Mouse (Mus musculus) forebrain, embryonic 13.5 days (tissue): ENCODE results near the gene Atp10a. TPM values are rescaled to one million over a fixed set of nuclear protein-coding genes. Genes with fewer than 3 reads are reported as not detected.
A peak's percentile ranks its signal among the peaks of the same experiment; 100 is the strongest.

ENCODE experiments used
- ATAC-seq: fragments of 200-750 bp; cut with Nextera tagmentation; 2 replicates; pipeline ENCODE4 v1.8.0; 2017
- H3K27ac ChIP-seq: fragments of 300-500 bp; sonication (generic); 2 replicates; pipeline ENCODE4 v1.5.1; 2015; ENCODE audit warnings: inconsistent platforms, mild to moderate bottlenecking, moderate library complexity
- H3K27me3 ChIP-seq: fragments of 300-500 bp; sonication (generic); 2 replicates; pipeline ENCODE4 v1.6.1; 2015; ENCODE audit warnings: mild to moderate bottlenecking, inconsistent platforms
- H3K36me3 ChIP-seq: fragments of 300-500 bp; sonication (generic); 2 replicates; pipeline ENCODE4 v1.6.1; 2015; ENCODE audit warnings: mild to moderate bottlenecking, inconsistent platforms; ENCODE audit not compliant: poor library complexity, severe bottlenecking
- H3K4me1 ChIP-seq: fragments of 300-500 bp; sonication (generic); 2 replicates; pipeline ENCODE4 v1.6.1; 2015; ENCODE audit warnings: inconsistent platforms
- H3K4me2 ChIP-seq: fragments of 300-500 bp; sonication (generic); 2 replicates; pipeline ENCODE4 v1.6.1; 2015; ENCODE audit warnings: inconsistent platforms, mild to moderate bottlenecking, moderate library complexity
- H3K4me3 ChIP-seq: fragments of 300-500 bp; sonication (generic); 2 replicates; pipeline ENCODE4 v1.5.1; 2015; ENCODE audit warnings: mild to moderate bottlenecking, inconsistent platforms
- H3K9ac ChIP-seq: fragments of 300-500 bp; sonication (generic); 2 replicates; pipeline ENCODE4 v1.6.1; 2015; ENCODE audit warnings: mild to moderate bottlenecking, inconsistent platforms
- H3K9me3 ChIP-seq: fragments of 300-500 bp; sonication (generic); replicated peaks from 2 replicates; pipeline ENCODE4 v1.6.1; 2016; ENCODE audit warnings: inconsistent platforms
- WGBS: fragments of 180-500 bp; shearing (Covaris S2); methylation state at CpG from one replicate; pipeline ENCODE4 v1.1.7; 2015; 5-methylcytosine and 5-hydroxymethylcytosine counted together
- polyA plus RNA-seq: library from polyadenylated mRNA; unstranded; fragments of >200 nt; fragmentation: Nextera tagmentation; extraction: Ambion mirVana; gene quantifications from 2 replicates; pipeline ENCODE4 v1.2.1, GENCODE M21; 2015

Atp10a gene
- polyA plus RNA-seq, 1 experiment from 2014 or later, result 1.5 TPM

DNA sequence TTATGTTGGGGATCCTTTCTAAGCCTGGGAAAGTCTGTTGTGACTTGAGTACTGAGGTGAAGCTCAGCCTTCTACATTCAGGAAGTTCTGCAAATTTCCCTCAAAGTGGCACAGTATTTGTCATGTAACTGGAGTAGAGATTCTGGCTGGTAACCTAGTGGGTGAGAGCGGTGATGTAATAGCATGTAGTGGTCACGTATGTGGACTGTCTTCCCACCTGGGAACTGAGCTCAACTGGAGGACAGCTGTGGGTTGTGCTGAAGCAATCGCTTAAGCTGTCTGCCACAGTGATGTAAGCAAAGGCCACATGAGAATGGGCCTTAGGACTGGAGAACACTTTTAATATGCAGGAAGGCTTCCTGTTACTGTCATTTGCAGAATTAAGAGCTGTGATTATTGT is 60.7 kb downstream of the Atp10a start:
- no peaks in the 10 kb centered on the region for H3K9me3 ChIP-seq
- WGBS, result 86% methylated on average over 3 of the region's 3 CpGs
- no peaks in the 10 kb centered on the region for H3K36me3 ChIP-seq
- H3K27me3 ChIP-seq, result no peaks in the 10 kb centered on the region
- no peaks in the 10 kb centered on the region for H3K4me1 ChIP-seq
- no peak overlapping the region for H3K4me3 ChIP-seq
- no peak overlapping the region for H3K27ac ChIP-seq
- no peak overlapping the region for H3K4me2 ChIP-seq
- no peak for ATAC-seq
- H3K9ac ChIP-seq, result no peak overlapping the region

DNA sequence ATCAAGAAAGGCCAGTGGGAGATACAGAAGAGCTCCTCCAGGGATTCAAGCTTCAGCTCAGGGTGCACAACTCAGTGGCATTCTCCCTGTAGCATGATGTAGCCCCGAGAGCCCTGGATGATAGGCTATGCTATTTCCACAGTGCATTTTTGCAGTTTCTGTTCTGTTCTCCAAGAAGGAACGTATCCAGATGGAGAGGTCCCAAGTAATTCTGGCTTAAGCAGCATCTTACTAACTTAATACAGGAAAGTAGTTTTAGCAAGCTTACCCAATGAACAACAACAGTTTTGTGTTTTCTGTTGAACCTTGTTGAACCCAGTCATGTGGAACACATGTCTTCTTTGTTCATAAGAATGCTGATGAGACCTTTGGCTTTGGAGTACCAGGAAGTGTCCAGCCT is 62.6 kb downstream of the Atp10a start:
- Histone ChIP-seq H3K4me2 (no peak overlapping the region), H3K4me1 (no peaks in the 10 kb centered on the region), H3K9me3 (no peaks in the 10 kb centered on the region), H3K27me3 (no peaks in the 10 kb centered on the region), H3K27ac (no peak overlapping the region), H3K9ac (no peak overlapping the region), H3K36me3 (no peaks in the 10 kb centered on the region), H3K4me3 (no peak overlapping the region)
- ATAC-seq, result no peak
- WGBS, result 75% methylated on average over 2 of the region's 2 CpGs

DNA sequence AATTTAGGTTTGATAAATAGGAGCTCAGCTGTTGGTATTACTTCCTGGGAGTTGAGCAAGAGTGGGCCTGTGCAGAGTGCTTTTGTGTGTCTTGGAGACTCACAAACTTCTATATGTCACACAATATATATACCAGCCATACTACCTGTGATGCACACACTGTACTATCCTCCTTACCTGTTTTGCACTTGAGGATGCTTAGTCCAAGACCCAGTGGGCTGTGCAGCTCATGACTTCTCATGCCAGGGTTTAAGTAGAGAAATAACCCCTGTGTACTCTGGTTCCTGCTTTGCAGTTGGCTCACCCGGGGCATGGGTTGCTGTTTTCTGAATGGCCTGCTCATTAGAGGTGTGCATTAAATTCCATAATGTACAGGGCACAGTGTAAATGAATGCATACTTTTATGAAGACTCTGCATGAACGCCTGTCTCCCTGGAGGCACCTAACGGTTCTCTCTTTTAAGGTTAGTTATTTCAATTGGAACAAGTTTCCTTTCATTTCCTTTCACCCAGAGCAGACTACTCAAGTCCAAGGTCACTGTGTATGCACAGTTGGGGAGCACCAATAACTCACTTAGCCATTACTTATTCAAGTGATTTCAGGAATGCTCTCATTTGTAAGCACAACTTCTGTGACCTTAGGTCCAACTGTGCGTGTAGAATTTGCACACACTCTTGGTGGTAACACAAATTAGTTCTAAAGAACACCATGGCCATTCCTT is 63.4 kb downstream of the Atp10a start:
- Histone ChIP-seq H3K4me2 (no peak overlapping the region), H3K27ac (no peak overlapping the region), H3K9me3 (no peaks in the 10 kb centered on the region), H3K27me3 (no peaks in the 10 kb centered on the region), H3K4me3 (no peak overlapping the region), H3K4me1 (no peaks in the 10 kb centered on the region), H3K36me3 (no peaks in the 10 kb centered on the region), H3K9ac (no peak overlapping the region)
- ATAC-seq, result no peak
- WGBS, result 41% methylated on average over 4 of the region's 4 CpGs

DNA sequence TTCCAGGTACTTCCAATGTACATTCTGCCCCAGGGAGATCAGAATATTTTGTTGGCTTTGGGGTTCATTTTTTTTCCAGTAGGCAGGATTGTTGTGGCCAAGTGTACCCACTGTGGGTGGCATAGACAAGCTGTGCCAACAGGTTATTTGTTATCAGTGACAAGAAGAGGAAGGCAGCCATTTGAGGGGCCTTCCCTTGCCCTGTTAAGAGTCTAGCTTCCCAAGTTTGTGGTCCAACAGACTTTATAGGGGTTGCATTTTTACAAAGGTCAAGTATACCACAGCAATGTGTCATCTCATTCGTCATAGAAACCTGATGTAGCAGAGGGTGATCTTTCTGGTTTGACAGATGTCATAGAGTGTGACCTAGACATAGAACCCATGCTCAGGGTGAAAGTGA is 66.3 kb downstream of the Atp10a start:
- no peak overlapping the region for H3K4me3 ChIP-seq
- 91% methylated on average over 1 of the region's 1 CpGs for WGBS

DNA sequence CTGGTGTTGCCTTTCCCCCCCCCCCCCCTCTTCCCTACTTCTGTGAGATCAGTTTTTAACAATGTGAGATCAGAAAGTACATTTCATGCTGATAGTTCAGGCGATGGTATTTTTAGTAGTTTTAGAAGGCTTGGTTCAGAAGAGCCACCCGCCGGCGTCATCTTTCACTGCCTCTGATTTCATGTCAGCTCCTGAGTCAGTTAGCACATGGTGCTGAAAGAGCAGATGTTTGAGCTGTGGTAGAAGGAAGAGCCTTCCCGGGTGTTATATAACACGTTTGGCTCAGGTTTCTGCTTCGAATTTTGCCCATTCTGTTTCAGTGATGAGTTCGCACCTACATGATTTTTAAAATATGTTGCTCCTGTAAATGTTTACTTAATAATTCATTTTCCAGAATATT is 74.2 kb downstream of the Atp10a start:
- H3K9me3 ChIP-seq, result no peaks in the 10 kb centered on the region
- no peaks in the 10 kb centered on the region for H3K36me3 ChIP-seq
- H3K4me1 ChIP-seq, result no peaks in the 10 kb centered on the region
- peak; percentile 77; the same call in 1 of the 2 replicates for ATAC-seq
- 78% methylated on average over 8 of the region's 8 CpGs for WGBS
- H3K27me3 ChIP-seq, result no peaks in the 10 kb centered on the region
- H3K4me2 ChIP-seq, result no peak overlapping the region
- no peak overlapping the region for H3K27ac ChIP-seq
- H3K9ac ChIP-seq, result no peak overlapping the region
- H3K4me3 ChIP-seq, result no peak overlapping the region

More for the DNA sequence above, 66.3 kb downstream of the Atp10a start:
- H3K9me3 ChIP-seq, result no peaks in the 10 kb centered on the region
- H3K27me3 ChIP-seq, result no peaks in the 10 kb centered on the region
- ATAC-seq, result no peak
- no peaks in the 10 kb centered on the region for H3K36me3 ChIP-seq
- H3K4me1 ChIP-seq, result no peaks in the 10 kb centered on the region
- no peak overlapping the region for H3K4me2 ChIP-seq
- no peak overlapping the region for H3K9ac ChIP-seq
- no peak overlapping the region for H3K27ac ChIP-seq

DNA sequence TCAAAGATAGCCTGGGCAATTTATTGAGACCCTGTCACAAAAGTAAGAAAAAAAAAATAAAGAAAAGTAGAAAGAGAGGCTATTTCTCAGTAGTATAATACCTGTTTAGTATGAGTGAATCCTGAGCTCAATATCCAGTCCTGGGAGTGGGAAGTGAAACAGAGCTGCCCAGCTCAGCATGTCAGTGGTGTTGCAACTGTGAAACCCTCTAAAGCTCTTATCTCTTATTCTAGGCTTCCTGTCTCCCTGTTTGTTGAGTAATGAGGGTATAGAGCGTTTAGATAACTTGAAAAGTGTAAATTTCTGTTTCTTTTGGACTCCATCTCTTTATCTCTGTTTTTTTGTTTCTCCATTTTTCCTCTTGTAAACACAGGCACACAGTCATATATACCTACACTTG is 74.9 kb downstream of the Atp10a start:
- no peak overlapping the region for H3K4me2 ChIP-seq
- 96% methylated on average over 1 of the region's 1 CpGs for WGBS
- no peaks in the 10 kb centered on the region for H3K9me3 ChIP-seq
- H3K27ac ChIP-seq, result no peak overlapping the region
- ATAC-seq, result no peak
- H3K9ac ChIP-seq, result no peak overlapping the region
- H3K4me1 ChIP-seq, result no peaks in the 10 kb centered on the region
- no peaks in the 10 kb centered on the region for H3K36me3 ChIP-seq
- no peak overlapping the region for H3K4me3 ChIP-seq
- no peaks in the 10 kb centered on the region for H3K27me3 ChIP-seq

DNA sequence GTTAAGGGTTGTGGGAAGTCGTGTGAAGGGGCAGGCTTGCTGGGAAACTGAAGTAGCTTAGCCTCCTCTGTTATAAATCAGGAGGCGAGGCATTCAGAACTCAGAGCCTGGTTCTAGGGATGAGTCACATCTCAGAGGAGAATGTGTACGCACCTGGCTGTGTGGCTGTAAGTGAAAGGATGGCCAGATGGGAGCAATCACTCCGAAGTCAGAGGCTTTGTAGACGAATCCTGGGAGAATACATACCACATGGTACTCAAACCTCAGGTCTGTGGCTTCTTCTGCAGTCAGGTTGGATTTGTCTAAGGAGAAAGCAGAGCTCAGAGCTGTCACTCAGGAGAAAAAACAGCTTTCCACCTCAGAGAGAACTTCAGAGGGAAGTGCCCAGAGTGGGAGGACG is 76.4 kb downstream of the Atp10a start:
- Histone ChIP-seq H3K27me3 (no peaks in the 10 kb centered on the region), H3K27ac (no peak overlapping the region), H3K9ac (no peak overlapping the region), H3K4me3 (no peak overlapping the region), H3K4me2 (no peak overlapping the region), H3K36me3 (no peaks in the 10 kb centered on the region), H3K9me3 (no peaks in the 10 kb centered on the region), H3K4me1 (no peaks in the 10 kb centered on the region)
- ATAC-seq, result no peak
- WGBS, result 85% methylated on average over 6 of the region's 6 CpGs

DNA sequence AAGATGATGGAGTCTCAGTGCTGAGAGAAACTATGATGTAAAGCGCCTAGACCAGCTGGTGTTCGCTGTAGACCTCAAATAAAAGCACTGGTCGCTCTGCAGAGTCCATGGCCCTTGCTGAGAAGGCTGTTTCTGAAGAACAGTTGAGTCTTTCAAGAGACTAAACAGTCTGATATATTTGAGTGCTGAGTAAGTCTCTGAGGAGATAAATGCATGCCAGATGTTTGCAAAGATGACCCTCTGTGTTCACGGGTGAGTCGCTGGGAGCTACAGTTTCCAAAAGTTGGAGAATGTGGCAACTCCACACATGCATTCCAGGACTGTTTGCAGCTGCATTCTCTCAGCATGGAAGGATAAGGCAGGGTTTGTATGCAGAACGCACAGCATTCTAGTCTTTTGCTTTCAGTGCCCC is 77.5 kb downstream of the Atp10a start:
- ATAC-seq, result no peak
- Histone ChIP-seq H3K4me2 (no peak overlapping the region), H3K27me3 (no peaks in the 10 kb centered on the region), H3K4me1 (no peaks in the 10 kb centered on the region), H3K27ac (no peak overlapping the region), H3K4me3 (no peak overlapping the region), H3K9me3 (no peaks in the 10 kb centered on the region), H3K36me3 (no peaks in the 10 kb centered on the region), H3K9ac (no peak overlapping the region)
- 86% methylated on average over 6 of the region's 6 CpGs for whole genome bisulfite sequencing

DNA sequence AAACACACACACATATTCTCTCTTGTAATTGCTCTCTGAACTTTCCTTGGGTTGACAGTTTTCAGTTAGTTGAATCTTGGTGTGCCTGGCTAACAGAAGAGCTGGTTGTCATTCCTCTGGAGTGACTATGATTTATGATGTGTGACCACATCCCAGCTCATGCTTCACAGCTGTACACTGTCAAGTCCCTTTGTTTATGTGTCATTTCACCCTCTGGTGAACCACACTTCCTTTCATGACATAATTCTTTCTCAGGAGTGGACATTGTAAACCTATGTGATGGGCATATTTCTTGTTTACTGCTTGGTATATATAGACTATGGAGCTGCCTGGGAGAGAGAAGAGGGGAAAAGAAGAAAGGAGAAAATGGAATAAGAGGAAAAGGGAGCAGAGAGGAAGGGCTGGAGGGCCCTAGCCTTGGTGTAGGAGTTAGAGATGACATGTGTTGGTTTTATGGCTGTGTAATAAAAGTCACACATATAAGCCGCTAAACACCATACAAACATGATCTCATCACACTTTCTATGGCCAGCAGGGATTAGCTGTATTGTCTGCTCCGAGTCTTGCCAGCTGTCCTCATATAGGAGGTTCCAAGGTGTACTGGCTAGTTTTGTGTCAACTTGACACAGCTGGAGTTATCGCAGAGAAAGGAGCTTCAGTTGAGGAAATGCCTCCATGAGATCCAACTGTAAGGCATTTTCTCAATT is 81.0 kb downstream of the Atp10a start:
- no peaks in the 10 kb centered on the region for H3K4me1 ChIP-seq
- whole genome bisulfite sequencing, result 95% methylated on average over 3 of the region's 3 CpGs
- H3K27me3 ChIP-seq, result no peaks in the 10 kb centered on the region
- H3K9me3 ChIP-seq, result no peaks in the 10 kb centered on the region
- ATAC-seq, result no peak
- no peak overlapping the region for H3K4me3 ChIP-seq
- no peak overlapping the region for H3K4me2 ChIP-seq
- no peak overlapping the region for H3K27ac ChIP-seq
- H3K9ac ChIP-seq, result no peak overlapping the region
- H3K36me3 ChIP-seq, result no peaks in the 10 kb centered on the region

DNA sequence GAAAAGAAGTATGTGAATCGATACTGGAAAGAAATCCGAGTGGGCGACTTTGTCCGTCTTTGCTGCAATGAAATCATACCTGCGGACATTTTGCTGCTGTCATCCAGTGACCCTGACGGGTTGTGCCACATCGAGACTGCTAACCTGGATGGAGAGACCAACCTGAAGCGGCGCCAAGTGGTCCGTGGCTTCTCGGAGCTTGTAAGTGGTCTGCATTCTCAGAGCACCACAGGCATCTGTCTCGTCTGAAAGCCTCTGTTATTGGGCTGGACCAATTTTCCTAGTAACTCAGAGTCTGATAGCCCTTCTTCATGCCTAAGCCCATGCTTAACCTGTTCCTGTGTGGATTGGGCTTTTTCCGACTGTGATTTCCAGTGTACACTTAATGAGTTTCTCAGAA is 84.2 kb downstream of the Atp10a start:
- Histone ChIP-seq H3K36me3 (no peaks in the 10 kb centered on the region), H3K4me1 (no peaks in the 10 kb centered on the region), H3K27me3 (no peaks in the 10 kb centered on the region), H3K4me3 (no peak overlapping the region), H3K4me2 (no peak overlapping the region), H3K9me3 (no peaks in the 10 kb centered on the region), H3K9ac (no peak overlapping the region), H3K27ac (no peak overlapping the region)
- WGBS, result 91% methylated on average over 13 of the region's 13 CpGs
- no peak for ATAC-seq

DNA sequence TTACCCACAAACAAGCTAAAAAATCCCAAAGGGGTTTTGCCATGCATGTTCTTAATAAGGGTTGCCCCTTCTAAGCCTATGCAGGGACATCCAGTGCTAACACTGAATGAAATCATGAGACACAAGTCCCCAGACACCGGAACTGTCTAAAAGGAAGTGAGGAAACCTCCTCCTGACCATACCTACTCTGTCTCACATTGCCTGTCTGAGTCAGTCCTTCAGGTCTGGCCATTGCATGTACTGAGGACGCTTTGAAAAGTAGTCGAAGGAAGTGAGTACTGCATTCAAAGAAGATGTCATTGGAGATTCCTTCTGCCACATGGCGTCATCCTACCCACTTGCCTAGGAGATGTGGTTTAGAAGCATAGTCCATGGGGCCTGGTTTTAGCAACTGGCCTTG is 84.9 kb downstream of the Atp10a start:
- Histone ChIP-seq H3K27ac (no peak overlapping the region), H3K9me3 (no peaks in the 10 kb centered on the region), H3K9ac (no peak overlapping the region), H3K36me3 (no peaks in the 10 kb centered on the region), H3K4me3 (no peak overlapping the region), H3K4me2 (no peak overlapping the region), H3K4me1 (no peaks in the 10 kb centered on the region), H3K27me3 (no peaks in the 10 kb centered on the region)
- WGBS, result 89% methylated on average over 4 of the region's 4 CpGs
- ATAC-seq, result no peak

DNA sequence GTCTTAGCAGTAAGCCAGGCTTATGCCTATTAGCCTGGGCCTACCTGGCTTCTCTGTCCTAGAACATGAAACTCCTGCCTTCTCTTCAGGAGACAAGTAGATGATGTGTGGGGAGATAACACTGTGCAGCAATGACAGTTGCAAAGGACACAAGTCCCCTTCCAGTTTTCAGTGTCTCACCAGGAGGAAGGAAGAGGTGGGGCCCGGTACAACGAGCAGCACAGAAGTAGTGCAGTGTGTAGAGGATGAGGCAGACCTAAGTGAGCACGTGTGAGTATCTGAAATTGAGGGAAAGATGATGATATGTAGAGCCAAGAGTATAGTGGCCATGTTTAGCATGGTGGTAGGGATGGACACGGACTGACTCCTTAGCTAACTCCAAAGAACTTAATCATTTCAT is 86.0 kb downstream of the Atp10a start:
- ATAC-seq, result no peak
- Histone ChIP-seq H3K27me3 (no peaks in the 10 kb centered on the region), H3K27ac (no peak overlapping the region), H3K4me2 (no peak overlapping the region), H3K4me3 (no peak overlapping the region), H3K9me3 (no peaks in the 10 kb centered on the region), H3K4me1 (no peaks in the 10 kb centered on the region), H3K36me3 (no peaks in the 10 kb centered on the region), H3K9ac (no peak overlapping the region)
- 88% methylated on average over 4 of the region's 4 CpGs for WGBS

DNA sequence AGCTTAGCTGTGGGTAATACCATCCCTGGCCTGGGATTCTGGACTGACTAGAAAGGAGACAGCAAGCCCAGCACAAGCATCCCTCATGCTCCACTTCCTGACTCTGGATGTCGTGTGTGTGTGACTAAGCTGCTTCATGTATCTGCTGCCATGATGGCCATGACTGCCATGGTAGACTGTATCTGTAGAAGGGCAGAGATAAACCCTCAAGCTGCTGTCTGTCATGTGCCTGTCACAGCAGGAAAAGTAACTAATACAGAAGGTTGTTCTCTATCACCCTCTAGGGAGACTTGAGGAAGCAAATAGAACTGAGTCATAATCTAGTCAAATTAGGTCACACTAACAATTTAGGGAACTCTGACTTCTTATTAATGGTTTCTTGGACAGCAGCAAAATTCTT is 86.7 kb downstream of the Atp10a start:
- Histone ChIP-seq H3K4me1 (no peaks in the 10 kb centered on the region), H3K27me3 (no peaks in the 10 kb centered on the region), H3K9me3 (no peaks in the 10 kb centered on the region), H3K27ac (no peak overlapping the region), H3K4me2 (no peak overlapping the region), H3K36me3 (no peaks in the 10 kb centered on the region), H3K9ac (no peak overlapping the region), H3K4me3 (no peak overlapping the region)
- ATAC-seq, result no peak
- WGBS, result 76% methylated on average over 1 of the region's 1 CpGs
